Mouse (Mus musculus) G1E (cell line): ENCODE results near the gene Fads6. TPM values are rescaled to one million over a fixed set of nuclear protein-coding genes. Genes with fewer than 3 reads are reported as not detected.
A peak's percentile ranks its signal among the peaks of the same experiment; 100 is the strongest.

ENCODE experiments used
- ATAC-seq: 2 replicates; pipeline ENCODE4 v1.8.0; 2016; ENCODE audit warnings: mild to moderate bottlenecking; ENCODE audit not compliant: insufficient number of reproducible peaks, poor library complexity, low FRiP score, severe bottlenecking; ENCODE audit errors: extremely low read depth
- DNase-seq: peaks from one replicate; pipeline ENCODE4 v3.0.0; 2012; ENCODE audit warnings: low spot score
- H3K27me3 ChIP-seq: 2 replicates; pipeline ENCODE4 v1.6.1; 2012; ENCODE audit warnings: mild to moderate bottlenecking, low read length, inconsistent platforms; ENCODE audit not compliant: insufficient read depth
- H3K36me3 ChIP-seq: replicated peaks from 2 replicates; pipeline ENCODE3; 2012; ENCODE audit warnings: mild to moderate bottlenecking, inconsistent platforms
- H3K4me1 ChIP-seq: 2 replicates; pipeline ENCODE4 v1.6.1; 2012; ENCODE audit warnings: low read depth, low read length, inconsistent platforms, mixed read lengths; ENCODE audit not compliant: insufficient read depth
- H3K4me3 ChIP-seq: 2 replicates; pipeline ENCODE4 v1.5.1; 2012; ENCODE audit warnings: low read depth, mild to moderate bottlenecking, inconsistent platforms, low read length, moderate library complexity, mixed read lengths
- H3K9me3 ChIP-seq: replicated peaks from 2 replicates; pipeline ENCODE4 v1.6.1; 2012; ENCODE audit warnings: inconsistent platforms
- CTCF ChIP-seq: IDR thresholded peaks from 2 replicates; pipeline ENCODE4 v1.5.1; 2012; ENCODE audit warnings: low read depth, low read length, inconsistent platforms, mixed read lengths
- GATA1 ChIP-seq: IDR thresholded peaks from 2 replicates; pipeline ENCODE4 v1.6.1; 2012; ENCODE audit warnings: borderline replicate concordance, low read length, inconsistent platforms, mixed read lengths
- GATA2 ChIP-seq: IDR thresholded peaks from 2 replicates; pipeline ENCODE4 v1.6.1; 2012; ENCODE audit warnings: low read depth, low read length, inconsistent platforms, borderline replicate concordance
- POLR2AphosphoS5 ChIP-seq: IDR thresholded peaks from 2 replicates; pipeline ENCODE4 v1.6.1; 2012; ENCODE audit warnings: low read depth, low read length, inconsistent platforms; ENCODE audit not compliant: insufficient replicate concordance
- TAL1 ChIP-seq: conservative IDR thresholded peaks from 2 replicates; pipeline ENCODE4 v1.6.1; 2012; ENCODE audit warnings: low read depth, low read length, inconsistent platforms, mixed read lengths
- polyA plus RNA-seq: library from polyadenylated mRNA; stranded (reverse); fragments of >175 nt; gene quantifications from 2 replicates; pipeline ENCODE4 v1.2.3, GENCODE M21; 2012
- total RNA-seq, 2 experiments: library from RNA; stranded (forward) in 1 of 2; stranded (reverse) in 1 of 2; fragments of 200-1000 nt in 1 of 2; fragments of >200 nt in 1 of 2; fragmentation: Nextera tagmentation in 1 of 2; gene quantifications; 2 replicates each; pipeline ENCODE4 v1.2.3; 2014 to 2017

Fads6 gene
- total and polyA plus RNA-seq, 3 experiments, result 0.38 TPM; not detected in 2

DNA sequence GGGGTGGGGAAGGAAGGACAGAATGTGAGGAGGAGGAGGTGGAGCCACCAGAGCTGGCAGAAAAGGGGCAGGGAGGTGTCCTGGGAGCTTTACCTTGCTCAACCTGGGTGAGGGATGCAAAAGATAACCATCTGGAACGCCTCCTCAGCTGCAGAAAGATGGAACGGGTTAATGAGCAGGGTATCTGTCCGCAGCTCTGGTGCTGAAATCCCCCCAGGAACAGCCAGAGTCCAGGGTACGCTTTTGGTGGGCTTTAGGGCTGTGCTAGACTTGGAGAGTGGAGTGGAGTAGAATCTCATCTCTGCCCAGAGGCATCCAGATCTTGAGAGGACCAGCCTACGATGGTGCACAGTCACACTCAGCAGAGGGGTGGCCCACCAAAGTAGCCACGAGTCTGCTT lies 38.7 kb upstream of the Fads6 start:
- Histone ChIP-seq H3K4me3 (no peak overlapping the region), H3K9me3 (no peaks in the 10 kb centered on the region), H3K36me3 (no peaks in the 10 kb centered on the region), H3K4me1 (no peaks in the 10 kb centered on the region), H3K27me3 (peaks cover 9% of the 10 kb centered on the region)
- TF ChIP-seq TAL1, result no peak
- TF ChIP-seq POLR2AphosphoS5, result no peak
- TF ChIP-seq GATA1, result no peak
- no peak for TF ChIP-seq CTCF
- no peak for TF ChIP-seq GATA2
- ATAC-seq (no peak), DNase-seq (no peak)

DNA sequence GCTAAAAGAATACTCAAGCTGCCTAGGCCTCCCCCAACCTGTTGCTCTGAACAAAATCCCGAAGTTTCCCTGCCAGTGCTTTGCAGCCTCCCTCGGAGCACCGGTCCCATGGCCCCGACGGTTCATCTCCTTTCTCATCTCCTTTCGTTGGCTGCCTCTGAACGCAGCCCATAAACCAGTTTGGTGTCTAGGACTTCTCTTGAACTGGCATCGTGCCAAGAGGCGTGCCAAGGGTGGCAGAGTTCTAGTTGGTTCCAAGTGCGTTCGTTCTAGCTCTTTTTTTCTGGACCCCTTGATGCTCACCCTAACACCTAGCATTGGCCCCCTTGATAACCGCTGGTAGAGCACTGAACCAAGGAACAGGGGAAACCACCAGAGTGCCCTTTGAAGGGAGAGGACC lies 37.8 kb upstream of the Fads6 start:
- DNase-seq (no peak), ATAC-seq (no peak)
- H3K27me3 ChIP-seq, result peaks cover 9% of the 10 kb centered on the region
- H3K4me3 ChIP-seq, result no peak overlapping the region
- no peaks in the 10 kb centered on the region for H3K36me3 ChIP-seq
- TF ChIP-seq CTCF (no peak), TAL1 (no peak), GATA2 (no peak), GATA1 (no peak), POLR2AphosphoS5 (no peak)
- no peaks in the 10 kb centered on the region for H3K9me3 ChIP-seq
- no peaks in the 10 kb centered on the region for H3K4me1 ChIP-seq

DNA sequence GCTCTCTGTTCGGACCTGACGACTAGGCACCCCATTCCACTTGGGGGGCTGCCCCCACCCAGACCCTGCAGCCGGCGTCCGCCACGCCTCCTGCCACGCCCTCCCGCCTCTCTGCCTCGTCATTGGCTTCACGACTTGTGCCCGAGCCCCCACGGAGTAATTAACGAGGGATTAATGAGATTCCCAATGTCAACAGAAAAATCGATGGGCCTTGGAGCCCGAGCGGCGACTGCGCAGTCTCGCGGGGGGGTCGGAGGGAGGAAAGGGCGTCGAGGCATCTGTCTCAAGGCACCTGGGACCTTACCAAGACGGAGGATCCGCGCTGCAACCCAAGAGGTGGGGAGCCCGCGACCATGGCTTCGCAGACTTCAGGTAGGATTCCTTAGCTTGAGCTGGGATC lies 37.1 kb upstream of the Fads6 start, which contains the start of gene Otop3:
Otop3 (plus strand) TSS at position 201 of the 400 bp plus-strand sequence.
- H3K36me3 ChIP-seq, result no peaks in the 10 kb centered on the region
- DNase-seq (no peak), ATAC-seq (no peak)
- no peaks in the 10 kb centered on the region for H3K4me1 ChIP-seq
- H3K27me3 ChIP-seq, result peaks cover 7% of the 10 kb centered on the region
- no peaks in the 10 kb centered on the region for H3K9me3 ChIP-seq
- H3K4me3 ChIP-seq, result no peak within 1 kb of the TSS
- TF ChIP-seq POLR2AphosphoS5 (no peak), GATA1 (no peak), GATA2 (no peak), TAL1 (no peak), CTCF (no peak)

- peaks cover 3% of the 10 kb centered on the region for H3K27me3 ChIP-seq
- H3K36me3 ChIP-seq, result no peaks in the 10 kb centered on the region
- H3K9me3 ChIP-seq, result no peaks in the 10 kb centered on the region
- H3K4me3 ChIP-seq, result no peak overlapping the region
- TF ChIP-seq GATA1, result no peak
- no peak for TF ChIP-seq POLR2AphosphoS5
- no peak for TF ChIP-seq TAL1
- no peak for TF ChIP-seq CTCF
- TF ChIP-seq GATA2, result no peak
- DNase-seq (no peak), ATAC-seq (no peak)
- no peaks in the 10 kb centered on the region for H3K4me1 ChIP-seq
These were observed 31.9 kb upstream of the Fads6 start for GRCm38 (mm10) chr11:115329339-115329738.

DNA sequence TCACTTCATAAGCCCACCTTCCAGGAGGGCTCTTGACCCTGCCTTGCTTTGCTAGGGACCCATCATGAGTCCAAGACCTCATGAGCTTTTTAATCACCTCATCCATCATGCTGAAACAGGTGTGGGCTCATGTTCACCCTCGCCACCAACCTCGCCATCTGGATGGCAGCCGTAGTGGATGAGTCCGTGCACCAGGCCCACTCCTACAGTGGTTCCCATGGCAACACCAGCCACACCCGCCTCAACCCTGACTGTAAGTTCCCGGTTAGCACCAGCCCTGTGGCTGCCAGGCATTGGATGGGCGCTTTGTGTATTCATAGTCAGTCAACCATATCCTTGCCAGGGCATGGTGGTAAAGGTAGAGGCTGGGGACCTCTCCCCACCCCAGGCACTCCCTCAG lies 29.3 kb upstream of the Fads6 start:
- TF ChIP-seq GATA1 (no peak), GATA2 (no peak), TAL1 (no peak), CTCF (no peak), POLR2AphosphoS5 (no peak)
- no peak for ATAC-seq
- H3K9me3 ChIP-seq, result no peaks in the 10 kb centered on the region
- DNase-seq, result no peak
- H3K4me1 ChIP-seq, result no peaks in the 10 kb centered on the region; the same call in 1 of the 2 replicates
- H3K36me3 ChIP-seq, result no peaks in the 10 kb centered on the region
- H3K27me3 ChIP-seq, result peaks cover 9% of the 10 kb centered on the region; the same call in 1 of the 2 replicates
- no peak overlapping the region for H3K4me3 ChIP-seq

DNA sequence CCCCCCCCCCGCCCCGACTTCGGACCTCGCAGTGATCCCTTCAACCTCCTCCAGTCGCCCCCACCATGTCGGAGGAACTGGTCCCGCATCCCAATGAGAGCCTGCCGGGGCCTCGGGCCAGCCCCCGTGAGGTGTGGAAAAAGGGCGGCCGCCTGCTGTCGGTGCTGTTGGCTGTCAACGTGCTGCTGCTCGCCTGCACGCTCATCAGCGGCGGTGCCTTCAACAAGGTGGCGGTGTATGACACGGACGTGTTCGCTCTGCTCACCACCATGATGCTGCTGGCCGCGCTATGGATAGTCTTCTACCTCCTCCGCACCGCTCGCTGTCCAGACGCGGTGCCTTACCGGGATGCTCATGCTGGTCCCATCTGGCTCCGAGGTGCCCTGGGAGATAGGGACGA lies 25.9 kb upstream of the Fads6 start:
- H3K36me3 ChIP-seq, result no peaks in the 10 kb centered on the region
- H3K4me1 ChIP-seq, result peaks cover 4% of the 10 kb centered on the region; the same call in 1 of the 2 replicates
- 0 out of 2 replicates have a peak overlapping the region, but pooled peaks have one; percentile 33 for H3K4me3 ChIP-seq
- DNase-seq (no peak), ATAC-seq (no peak)
- TF ChIP-seq TAL1, result no peak
- TF ChIP-seq GATA2, result no peak
- TF ChIP-seq CTCF, result no peak
- TF ChIP-seq GATA1, result no peak
- no peak for TF ChIP-seq POLR2AphosphoS5
- H3K9me3 ChIP-seq, result no peaks in the 10 kb centered on the region
- peaks cover 25% of the 10 kb centered on the region; the same call in 1 of the 2 replicates for H3K27me3 ChIP-seq
